Mouse (Mus musculus) stomach, postnatal 0 days (tissue): ENCODE results near the gene Gpatch8.

Experiments used
- CTCF ChIP-seq: IDR thresholded peaks from 2 replicates; pipeline ENCODE4 v1.5.1; 2016; ENCODE audit warnings: antibody characterized with exemption, low read depth, mild to moderate bottlenecking, moderate library complexity
- EP300 ChIP-seq: optimal IDR thresholded peaks from 2 replicates; pipeline ENCODE3; 2016; ENCODE audit warnings: antibody characterized with exemption

- TF ChIP-seq CTCF (no peak), EP300 (no peak)
Measured at GRCm38 (mm10) chr11:102539690-102540089, 16.5 kb downstream of the Gpatch8 start.
